Mouse (Mus musculus) embryonic fibroblast, embryonic 13.5 days (primary cell): ENCODE data around the gene Gabrb3.

Experiments used
- CTCF ChIP-seq: IDR thresholded peaks from 2 replicates; pipeline ENCODE4 v1.5.1; 2011; ENCODE audit warnings: mild to moderate bottlenecking, control low read depth, low read length, moderate library complexity, borderline replicate concordance; ENCODE audit not compliant: insufficient read depth
- POLR2A ChIP-seq: IDR thresholded peaks from 2 replicates; pipeline ENCODE4 v1.6.1; 2011; ENCODE audit warnings: low read depth, mild to moderate bottlenecking, control low read depth, low read length, moderate library complexity

GRCm38 (mm10) chr7:57760466-57760865 lies 341.0 kb downstream of the Gabrb3 start:
- TF ChIP-seq CTCF (no peak), POLR2A (no peak)
